Mouse (Mus musculus) CD4-positive, CD25-positive, alpha-beta regulatory T cell, adult 4 months (primary cell): ENCODE measurements around the gene Acot8. TPM values are rescaled to one million over a fixed set of nuclear protein-coding genes. Genes with fewer than 3 reads are reported as not detected.

Source experiments
- ATAC-seq: one replicate; pipeline ENCODE4 v1.8.0; 2017
- polyA plus RNA-seq, 2 experiments: library from polyadenylated mRNA; unstranded; fragments of 100-300 nt; shearing (Covaris generic); gene quantifications; one replicate each; pipeline ENCODE4 v1.2.1; 2017

Gene Acot8
- polyA plus RNA-seq, 2 experiments from 2014 or later = 32.5 to 42.2 TPM

DNA sequence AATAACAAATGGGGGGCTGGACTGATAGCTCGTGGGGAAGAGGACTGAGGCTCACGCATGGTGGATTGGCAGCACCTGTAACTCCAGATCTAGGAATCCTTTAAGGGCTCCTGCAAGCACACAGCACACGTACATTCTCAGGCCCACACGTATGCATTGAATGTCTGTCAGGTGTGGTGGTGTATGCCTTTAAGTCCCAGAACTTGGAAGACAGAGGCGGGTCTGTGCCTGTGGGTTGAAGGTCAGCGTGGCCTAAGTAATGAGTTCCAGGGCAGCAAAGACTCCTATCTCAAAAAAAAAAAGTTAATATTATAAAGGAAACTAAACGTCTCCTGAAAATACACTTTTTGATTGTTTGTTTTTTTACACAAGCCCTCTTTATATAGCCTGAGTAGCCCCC is 1.9 kb upstream of the Acot8 start:
- no peak for ATAC-seq

DNA sequence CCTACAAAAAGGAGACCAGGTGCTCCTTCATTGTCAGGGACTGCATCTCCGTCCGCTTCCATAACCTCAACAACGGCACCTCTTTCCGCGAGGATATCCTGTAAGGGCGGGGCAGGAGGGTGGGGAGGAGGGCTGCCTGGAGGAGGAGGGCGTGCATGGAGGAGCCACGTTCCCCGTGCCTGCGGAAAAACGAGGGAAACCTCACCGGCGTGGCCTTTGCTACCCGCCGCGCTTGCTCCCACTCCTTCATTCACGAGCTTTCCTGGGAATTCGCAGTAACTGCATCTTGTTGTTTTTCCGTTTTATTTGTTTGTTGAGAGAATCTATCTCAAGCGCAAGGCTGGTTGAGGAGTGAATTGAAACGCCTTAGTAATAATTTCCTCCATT is 643 bp upstream of the Acot8 start:
- peak; percentile 12 for ATAC-seq

DNA sequence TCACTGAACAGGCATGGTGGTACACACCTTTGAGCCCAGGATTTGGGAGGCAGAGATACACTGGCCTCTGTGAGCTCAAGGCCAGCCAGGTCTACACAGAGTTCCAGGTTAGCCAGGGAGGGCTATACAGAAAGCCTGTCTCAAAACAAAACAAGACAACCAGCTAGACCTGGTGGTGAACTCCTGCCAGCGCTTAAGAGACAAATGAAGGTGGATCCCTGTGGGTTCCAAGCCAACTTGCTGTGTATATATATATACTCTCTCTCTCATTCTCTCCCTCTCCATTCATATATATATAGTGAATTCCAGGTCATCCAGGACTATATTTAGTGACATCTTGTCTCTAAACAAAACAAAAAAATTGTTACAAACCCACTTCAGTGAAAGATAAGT is 765 bp downstream of the Acot8 start:
- no peak for ATAC-seq

DNA sequence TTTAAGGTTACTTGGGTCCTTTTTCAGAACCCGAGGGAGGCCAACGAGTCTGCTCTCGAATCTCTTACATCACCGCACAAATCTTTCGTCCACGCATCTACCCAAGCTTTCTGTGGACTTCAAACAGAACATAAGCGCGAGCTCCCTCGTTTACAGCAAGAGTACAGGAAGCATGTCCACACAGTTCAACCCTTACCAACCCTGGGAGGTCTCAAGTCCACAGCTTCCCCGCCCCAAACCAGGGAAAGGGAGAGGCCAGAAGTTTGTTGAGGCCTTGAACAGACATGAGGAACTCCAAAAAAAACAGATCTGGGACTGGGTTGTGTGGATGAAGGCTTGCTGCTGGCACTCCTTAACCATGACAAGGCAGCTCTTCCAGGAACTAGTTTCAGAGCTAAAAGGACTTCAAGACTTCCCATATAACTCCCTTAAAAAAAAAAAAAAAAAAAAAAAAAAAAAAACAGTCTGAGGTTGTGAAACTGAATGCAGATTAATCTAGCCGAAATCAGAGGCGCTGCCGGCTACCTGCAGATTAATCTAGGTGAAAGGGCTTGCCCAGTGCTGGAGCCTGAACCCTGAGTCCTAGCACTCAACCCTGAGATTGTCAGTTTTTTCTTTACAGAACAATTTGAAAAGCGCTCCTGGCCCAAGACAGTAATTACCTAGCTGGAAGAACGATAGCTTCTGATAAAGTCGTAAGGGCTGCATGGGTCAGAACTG is 1.3 kb downstream of the Acot8 start:
- ATAC-seq = no peak

DNA sequence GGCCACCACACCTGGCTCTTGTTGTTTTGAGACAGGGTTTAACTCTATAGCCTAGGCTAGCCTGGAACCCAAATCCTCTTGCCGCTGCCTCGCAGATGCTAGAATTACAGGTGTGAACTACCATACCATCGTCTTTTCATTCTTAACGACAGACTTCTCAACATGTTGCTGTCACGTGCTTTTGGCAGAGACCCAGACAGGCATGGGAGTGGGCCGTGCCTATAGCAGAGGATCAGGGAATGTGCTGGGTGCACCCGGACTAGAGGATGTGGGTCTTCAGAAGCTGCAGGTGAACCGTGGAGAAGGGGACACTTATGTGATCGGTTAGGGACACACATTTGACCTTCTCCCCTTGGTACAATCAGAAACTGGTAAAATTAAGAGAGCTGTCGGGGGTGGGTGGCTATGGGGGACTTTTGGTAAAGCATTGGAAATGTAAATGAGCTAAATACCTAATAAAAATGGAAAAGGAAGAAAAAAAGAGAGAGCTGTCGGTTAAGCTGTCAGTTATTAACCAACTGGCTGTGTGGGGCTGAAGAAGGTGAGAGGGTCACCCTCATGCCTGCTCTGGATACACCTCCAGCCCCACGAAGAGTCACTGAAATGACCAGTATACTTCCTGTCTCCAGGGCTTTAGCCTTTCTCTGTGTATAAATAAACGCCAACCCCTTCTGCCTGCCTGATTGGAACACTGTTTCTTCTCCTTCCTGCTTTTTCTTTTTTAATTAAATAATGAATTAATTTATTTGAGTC is 4.3 kb downstream of the Acot8 start:
- ATAC-seq = no peak

DNA sequence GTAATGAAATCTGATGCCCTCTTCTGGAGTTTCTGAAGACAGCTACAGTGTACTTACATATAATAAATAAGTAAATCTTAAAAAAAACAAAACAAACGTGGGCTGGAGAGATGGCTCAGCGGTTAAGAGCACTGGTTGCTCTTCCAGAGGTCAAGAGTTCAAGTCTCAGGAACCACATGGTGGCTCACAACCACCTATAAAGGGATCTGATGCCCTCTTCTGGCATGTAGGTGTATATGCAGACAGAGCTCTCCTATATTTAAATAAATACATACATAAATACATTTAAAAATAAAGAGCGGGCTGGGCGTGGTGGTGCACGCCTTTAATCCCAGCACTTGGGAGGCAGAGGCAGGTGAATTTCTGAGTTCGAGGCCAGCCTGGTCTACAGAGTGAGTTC is 6.1 kb downstream of the Acot8 start:
- ATAC-seq = peak; percentile 48

DNA sequence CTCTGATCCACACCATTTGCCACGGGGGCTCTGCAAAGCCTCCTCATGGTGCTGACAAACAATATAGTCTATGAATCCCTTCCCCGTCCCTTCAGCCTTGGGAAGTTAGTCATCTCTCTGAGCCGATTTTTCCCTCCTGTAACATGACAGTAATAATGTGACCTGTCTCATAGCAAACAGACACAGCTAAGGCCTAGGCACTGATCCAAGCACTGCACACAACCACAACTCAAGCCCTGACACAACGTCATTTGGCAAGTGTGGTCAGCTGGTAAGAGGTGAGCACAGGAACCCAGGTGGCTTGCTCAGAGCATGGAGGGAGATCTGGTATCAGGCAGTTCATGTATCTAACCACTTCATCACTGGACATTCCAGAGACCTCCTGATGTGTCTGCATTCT is 8.8 kb downstream of the Acot8 start:
- ATAC-seq = no peak

DNA sequence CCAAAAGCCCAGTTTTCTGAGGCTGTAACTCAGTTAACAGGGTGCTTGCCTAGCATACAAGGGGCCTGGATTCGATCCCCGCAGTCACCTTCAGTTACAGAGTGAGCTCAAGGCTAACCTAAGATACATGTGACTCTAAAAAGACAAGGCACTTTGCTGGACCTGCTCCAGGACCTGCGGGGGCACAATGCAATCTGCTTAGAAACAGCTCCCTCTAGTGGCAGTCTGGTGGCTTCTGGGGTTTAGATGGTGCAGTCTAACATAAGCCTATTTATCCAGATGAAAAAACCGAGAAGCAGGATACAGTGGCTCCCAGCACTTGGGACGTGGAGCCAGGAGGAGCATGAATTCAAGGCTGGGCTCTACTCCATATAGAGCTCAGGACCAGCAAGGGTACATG is 10.4 kb downstream of the Acot8 start:
- peak; percentile 79 for ATAC-seq

DNA sequence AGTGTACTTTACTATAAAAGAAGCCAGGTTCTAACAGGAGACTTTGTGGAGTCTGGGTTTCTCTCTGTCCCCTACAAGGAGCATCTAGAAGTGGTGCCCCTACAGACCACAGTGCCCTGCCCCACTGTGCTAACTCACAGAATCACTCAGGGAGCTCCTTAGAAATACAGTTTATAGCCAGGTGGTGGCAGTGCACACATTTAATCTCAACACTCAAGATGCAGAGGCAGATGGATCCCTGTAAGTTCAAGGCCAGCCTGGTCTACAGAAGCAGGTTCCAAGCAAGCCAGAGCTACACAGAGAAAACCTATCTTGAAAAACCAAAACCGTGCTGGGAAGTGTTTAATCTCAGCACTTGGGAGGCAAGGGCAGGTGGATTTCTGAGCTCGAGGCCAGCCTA is 10.9 kb downstream of the Acot8 start:
- no peak for ATAC-seq

DNA sequence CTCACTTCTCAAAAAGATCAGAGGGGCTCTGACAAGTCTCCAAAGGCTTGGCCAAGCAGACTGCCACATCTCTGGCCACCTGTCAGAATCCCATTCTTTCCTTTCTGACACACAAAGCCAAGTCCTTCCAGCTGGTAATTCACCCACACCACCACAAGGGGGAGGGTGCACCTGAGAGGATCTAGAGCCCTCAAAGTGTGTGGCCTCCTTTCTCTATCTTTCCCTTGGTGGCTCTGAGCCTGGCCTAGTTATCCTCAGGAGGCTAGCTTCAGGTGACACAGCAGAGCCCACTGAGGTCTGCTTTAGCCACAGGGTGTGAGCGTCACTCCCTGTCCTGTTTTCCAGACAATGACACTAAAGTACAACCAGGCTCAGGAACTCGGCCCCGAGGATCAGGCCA is 11.4 kb downstream of the Acot8 start:
- no peak for ATAC-seq

DNA sequence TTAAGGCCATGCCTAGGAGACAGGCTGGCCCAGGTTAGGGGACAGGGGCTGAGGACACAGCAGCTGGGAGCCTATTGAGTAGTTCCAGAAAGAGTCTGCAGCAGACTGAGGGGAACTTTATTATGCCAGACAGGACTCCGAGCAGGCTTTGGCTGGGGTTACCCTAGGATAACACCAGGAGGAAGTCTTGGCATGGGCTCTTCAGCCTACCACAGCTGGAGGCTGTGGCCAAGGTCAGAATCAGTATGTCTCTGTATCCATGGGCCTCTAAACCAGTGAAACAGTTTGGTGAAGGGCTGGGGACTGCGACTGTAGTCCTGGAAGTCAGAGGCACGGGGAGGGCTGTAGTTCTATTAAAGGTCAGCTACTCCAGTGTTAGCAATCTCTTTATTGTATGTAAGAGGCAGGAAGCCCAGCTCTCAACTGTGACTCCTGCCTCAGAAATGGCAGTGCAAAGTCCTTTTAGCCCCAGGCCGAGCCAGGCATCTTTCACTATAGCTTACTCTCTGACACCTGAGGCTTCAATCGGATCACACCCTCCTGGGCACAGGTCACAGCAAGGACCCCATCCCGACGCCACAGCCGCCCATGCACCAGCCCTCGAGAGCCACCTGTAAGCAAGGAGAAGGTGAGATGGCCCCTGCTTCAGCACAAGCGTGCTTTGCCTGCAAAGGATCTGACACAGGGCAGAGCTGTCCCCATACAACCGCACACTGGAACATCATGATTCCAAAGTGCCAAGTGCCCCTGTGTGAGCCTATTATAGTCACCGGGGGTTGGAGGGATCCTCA is 12.1 kb downstream of the Acot8 start:
- no peak for ATAC-seq

DNA sequence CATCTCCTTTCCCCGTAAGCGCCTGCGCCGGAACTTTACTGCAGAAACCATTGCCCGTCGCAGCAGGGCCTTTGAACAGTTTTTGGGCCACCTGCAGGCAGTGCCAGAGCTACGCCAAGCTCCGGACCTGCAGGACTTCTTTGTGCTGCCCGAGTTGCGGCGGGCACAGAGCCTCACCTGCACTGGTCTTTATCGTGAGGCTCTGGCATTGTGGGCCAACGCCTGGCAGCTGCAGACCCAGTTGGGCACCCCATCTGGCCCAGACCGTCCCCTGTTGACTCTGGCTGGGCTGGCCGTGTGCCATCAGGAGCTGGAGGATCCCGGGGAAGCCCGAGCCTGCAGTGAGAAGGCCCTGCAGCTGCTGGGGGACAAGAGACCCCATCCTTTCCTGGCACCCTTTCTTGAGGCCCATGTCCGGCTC is 12.8 kb downstream of the Acot8 start:
- ATAC-seq = no peak

DNA sequence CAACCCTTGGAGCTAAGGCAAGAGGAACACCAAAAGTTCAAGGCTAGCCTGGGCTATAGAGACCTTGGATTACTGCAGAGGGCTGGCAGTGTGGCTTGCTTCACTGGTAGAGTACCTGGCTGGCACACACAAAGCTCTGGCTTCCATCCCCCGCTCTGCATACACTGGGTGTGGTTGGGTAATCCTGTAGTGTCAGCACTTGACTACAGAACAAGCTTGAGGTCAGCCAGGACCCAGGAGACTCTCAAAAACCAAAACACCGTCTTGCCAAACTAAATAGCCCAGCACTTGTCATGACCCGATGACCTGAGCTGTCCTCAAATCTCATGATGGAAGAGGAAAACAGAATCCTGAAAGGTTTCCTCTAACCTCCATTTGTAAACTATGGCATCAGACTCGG is 14.2 kb downstream of the Acot8 start:
- no peak for ATAC-seq

DNA sequence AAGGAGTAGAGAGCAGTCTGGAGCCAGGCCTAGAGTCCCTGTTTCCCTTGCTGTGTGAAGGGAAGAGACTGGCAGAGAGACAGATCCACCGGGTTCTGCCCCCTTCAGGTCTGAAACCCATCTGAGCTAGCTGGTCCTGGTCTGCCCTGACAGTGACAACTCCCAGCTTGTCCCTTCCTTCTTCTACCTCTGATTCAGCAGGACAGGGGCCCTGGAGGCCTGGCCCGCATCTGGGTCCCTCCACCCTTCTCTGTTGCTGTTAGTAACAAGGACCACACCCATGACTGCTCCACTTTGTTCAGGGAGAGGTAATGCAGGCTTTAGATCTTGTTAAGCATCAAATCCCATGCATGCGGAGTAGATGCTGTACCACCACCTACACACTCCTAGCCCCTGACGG is 16.3 kb downstream of the Acot8 start:
- no peak for ATAC-seq

DNA sequence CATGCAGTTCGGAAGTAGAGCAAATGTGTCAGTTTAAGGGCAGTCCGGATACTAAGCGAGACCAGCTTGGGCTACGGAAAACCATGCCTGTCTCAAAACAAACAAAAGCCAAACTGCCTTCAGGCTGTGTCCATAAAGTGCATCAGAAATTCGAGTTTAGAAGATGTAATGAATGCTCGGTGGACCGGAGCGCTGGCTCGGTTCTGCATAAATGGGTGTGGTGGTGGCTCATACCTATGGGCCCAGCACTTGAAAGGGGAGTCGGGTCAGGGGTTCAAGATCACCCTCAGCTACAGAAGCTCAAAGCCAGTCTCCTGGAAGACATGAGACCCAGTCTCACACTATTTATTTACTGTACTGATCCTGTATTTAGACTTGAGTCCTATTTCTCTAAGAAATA is 16.9 kb downstream of the Acot8 start:
- ATAC-seq = no peak

DNA sequence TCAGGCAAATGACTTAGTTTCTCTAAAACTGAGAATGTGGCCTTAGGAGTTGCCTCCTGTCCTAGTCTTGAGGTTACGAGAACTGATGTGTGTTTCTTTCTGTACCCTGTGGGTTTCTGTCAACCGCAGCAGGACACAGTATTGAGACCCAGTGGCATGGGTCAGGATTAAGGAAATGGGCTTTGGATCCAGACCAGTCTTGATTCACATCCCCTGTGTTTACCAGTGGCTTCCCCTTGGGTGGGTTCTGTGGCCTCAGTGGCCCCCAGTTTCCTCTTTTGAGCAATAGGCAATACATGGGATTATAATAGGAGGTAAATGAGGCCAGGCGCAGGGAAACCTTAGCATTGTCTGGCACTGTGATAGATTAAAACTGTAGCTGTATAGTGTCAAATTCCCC is 17.6 kb downstream of the Acot8 start:
- ATAC-seq = no peak

DNA sequence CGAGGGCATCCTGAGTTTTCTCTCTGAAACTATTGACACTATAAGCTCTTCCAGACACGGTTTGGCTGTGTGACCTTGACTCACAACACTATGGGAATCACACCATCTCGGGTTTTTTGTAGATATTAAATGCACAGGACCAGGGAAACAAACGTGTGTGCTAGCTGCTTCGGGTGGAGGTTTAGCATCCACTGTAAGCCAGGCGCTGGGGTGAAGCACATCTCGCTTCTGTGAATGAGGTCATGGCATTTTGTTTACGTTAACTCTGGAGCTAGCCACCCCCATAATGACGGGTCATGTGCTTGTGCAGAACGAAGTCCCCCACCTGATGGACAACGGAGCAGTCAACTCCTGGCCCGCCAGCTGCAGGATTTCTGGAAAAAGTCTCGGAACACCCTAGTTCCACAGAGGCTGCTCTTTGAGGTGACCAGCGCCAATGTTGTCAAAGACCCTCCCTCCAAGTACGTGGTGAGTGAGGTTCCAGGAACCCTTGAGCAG is 18.2 kb downstream of the Acot8 start:
- peak; percentile 9 for ATAC-seq

DNA sequence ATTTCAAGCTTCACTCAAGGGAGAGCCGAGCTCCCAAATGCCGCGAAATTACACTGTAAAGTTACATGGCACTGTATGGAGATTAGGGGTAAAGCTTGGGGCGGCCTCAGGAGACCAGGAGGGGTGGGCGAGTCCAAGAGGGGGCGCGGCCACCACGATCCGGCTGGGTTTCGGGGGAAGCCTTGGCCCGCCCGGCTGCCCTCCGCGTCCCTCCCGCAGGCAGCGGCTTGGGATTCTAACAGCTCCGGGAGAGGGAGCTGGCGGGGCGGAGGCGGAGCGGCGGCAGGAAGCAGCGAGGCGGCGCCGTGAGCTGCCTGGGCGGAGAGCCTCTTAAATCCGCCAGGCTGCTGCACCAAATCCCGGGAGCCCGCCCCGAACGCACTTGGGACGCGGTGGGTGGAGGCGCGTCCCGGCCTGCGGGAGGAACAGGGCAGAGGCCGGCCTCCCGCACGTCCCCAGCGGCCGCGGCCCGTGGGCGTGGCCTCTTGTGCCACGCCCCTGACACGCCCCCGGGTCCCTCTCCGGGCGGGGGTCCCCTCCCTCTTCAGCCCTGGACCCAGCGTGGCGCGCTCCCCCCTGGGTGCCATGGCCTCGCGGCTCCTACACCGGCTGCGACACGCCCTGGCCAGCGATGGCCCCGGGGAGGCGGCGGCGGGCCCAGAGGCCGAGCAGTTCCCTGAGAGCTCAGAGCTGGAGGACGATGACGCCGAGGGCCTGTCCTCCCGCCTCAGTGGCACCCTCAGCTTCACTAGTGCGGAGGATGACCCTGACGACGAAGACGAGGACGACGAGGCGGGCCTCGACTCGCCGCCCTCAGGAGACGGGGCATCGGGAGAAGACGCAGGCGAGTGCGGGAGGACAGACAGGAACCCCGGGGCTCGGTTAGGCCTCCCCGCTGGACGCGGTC is 18.9 kb downstream of the Acot8 start, which contains the start of gene Snx21:
Gene Snx21 (plus strand): TSS at position 343 of the 907 bp plus-strand sequence.
- ATAC-seq = peak; percentile 80

DNA sequence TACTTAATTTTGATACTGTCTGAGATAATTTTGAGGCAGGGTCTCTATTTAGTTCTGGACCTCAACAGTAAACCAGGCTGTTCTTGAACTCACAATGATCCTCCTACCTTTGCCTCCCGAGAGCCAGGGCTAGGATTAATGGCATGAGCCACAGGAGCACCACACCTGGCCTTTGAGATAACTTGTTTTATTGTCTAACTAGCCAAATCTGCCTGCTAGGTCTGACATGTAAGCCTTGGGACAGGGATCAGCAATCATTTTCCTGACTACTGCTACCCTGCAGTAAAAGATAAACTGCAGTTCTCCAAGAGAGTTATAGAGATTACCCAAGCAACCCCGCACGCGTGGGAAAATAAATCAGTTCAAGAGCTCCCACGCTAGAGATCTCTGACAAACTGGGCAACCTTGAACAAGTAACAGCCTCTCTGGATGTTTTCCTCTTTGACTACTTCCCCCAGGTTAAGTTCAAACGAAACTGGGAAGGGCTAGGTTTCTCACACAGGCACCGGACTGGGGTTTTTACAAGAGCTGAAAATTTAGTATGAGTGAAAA is 19.7 kb downstream of the Acot8 start:
- no peak for ATAC-seq

DNA sequence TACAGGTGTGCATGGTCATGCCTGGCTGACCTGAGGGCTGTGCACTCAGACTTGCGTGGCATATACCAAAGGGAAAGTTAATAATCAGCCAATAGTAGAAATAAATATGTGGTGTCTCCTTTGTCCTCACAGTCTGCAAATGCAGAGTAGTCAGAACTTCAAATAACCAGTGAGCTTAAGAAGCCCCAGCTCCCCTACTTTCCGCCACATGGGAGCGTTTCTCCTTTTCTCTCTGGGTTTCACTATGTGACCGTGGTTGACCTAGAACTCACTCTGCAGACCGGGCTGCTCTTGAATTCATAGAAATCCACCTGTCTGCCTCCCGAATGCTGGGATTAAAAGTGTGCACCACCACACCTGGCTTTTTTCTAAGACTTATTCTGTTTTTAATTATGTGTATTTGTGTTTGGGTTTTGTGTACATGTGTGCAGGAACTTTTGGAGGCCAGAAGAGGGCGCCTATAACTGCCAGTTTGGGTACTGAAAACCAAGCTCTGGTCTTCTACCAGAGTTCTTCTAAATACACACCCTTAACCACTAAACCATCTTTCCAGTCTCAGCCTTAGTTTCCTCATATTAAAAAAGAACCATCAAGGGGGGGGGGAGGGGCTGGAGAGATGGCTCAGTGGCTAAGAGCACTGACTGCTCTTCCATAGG is 20.6 kb downstream of the Acot8 start:
- ATAC-seq = no peak

DNA sequence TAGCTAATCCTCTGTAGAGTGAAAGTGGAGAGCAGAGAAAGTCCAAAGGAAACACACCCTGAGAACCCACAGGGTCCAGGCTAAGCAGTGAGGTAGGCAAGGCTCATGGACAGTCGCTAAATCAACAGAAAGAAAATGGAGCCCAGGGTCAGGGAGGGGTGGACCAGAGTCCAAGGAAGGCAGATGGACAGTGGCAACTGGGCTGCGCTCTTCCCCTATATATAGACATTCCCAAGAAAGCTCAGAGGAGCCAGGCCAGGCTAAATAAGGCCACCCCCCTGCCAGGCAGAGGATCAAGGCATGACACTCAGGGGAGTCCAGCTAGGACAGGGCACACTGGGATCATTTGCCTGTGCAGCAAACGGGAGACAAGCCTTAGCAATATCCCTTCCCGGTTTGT is 22.8 kb downstream of the Acot8 start:
- no peak for ATAC-seq
